Mouse (Mus musculus): Measurements from ENCODE around the gene Gatm.

DNA sequence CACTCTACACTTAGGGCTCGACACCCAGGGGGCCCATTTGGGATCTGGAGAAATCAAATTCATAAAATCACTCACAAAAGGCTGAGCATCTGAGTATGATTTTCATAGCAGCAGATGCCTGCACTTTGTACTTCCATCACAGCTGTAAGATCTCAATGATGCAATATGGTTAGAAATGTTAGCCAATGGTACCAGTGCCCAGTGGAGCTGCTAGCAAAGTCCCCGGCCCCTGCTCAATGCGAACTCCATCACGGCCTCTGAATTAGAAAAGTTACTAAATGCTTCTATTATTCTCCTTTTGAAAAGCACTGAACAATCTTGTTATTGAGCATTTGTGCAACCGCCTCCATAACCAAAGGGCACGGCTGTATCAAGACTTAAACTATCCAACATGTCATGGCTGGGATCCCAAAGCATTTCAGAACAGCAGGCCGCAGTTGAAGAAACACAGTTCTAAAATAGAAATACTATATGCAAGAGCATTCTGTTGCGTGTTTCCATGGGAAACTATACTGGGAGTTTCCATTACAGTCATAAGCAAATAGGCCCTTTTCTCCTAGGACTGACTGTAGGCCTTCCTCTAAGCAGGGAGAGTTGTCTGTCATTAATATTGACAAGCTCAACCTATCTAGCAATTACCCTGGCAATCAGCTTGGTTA, 23.1 kb downstream of the Gatm start:
- TF ChIP-seq POLR2A (IDR thresholded peaks at IDR 0.05; ENCODE audit: insufficient read length, low read depth): no peak
- peak; percentile 92 for TF ChIP-seq CEBPB (IDR thresholded peaks at IDR 0.05; ENCODE audit: insufficient read depth, poor library complexity, severe bottlenecking)
- TF ChIP-seq TCF12 (IDR thresholded peaks at IDR 0.05; ENCODE audit: insufficient read depth, poor library complexity, severe bottlenecking): no peak
- TF ChIP-seq E2F4 (IDR thresholded peaks at IDR 0.05; ENCODE audit: insufficient read depth): no peak
- TF ChIP-seq MAX (IDR thresholded peaks at IDR 0.05; ENCODE audit: low read depth): no peak
- TF ChIP-seq MYOG (IDR thresholded peaks at IDR 0.05; ENCODE audit: control insufficient read depth in 1 of 3, insufficient read depth in 1 of 3, insufficient read length in 2 of 3, low read depth in 2 of 3): no peak
- TF ChIP-seq USF1 (IDR thresholded peaks at IDR 0.05; ENCODE audit: low read depth): no peak
- no peak for TF ChIP-seq TCF3 (IDR thresholded peaks at IDR 0.05; ENCODE audit: insufficient read length, low read depth)
- TF ChIP-seq MYOD1 (IDR thresholded peaks at IDR 0.05; ENCODE audit: control insufficient read depth in 1 of 3, insufficient read length in 2 of 3, low read depth in 2 of 3): no peak
- TF ChIP-seq POLR2AphosphoS2 (IDR thresholded peaks at IDR 0.05; ENCODE audit: insufficient read length, low read depth): no peak
